Mouse (Mus musculus) liver, adult 2 months (tissue): Measurements from ENCODE around the gene Gm5294.

ENCODE experiments used
- CTCF ChIP-seq: fragments of 200-500 bp; IDR thresholded peaks from 2 replicates; pipeline ENCODE4 v1.5.1; 2011; ENCODE audit warnings: low read depth, low read length, control low read depth
- POLR2A ChIP-seq: fragments of 200-500 bp; IDR thresholded peaks from 2 replicates; pipeline ENCODE4 v1.6.1; 2011; ENCODE audit warnings: low read length, control low read depth; ENCODE audit not compliant: insufficient read depth; ENCODE audit errors: extremely low read depth

DNA sequence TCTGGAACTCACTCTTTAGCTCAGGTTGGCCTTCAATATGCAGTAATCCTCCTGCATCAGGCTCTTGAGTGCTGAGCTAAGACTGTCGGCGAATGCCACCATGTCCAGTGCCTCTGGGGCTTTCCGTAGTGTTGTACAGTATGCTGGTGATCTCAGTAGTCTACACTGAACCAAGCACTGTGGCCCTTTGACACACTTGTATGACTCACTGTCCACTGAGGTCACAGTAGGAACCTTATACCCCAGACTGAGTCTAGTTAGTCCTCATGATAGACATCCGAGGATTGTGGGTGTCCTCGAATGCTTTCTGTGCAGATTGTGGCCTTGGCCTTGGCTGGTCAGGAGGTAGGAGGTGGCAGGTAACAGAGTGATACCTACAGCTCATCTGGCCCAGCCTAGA, 44.8 kb upstream of the Gm5294 start:
- TF ChIP-seq POLR2A: no peak
- TF ChIP-seq CTCF: no peak
